Mouse (Mus musculus) liver, embryonic 13.5 days (tissue): ENCODE data around the gene Cd248. TPM values are rescaled to one million over a fixed set of nuclear protein-coding genes. Genes with fewer than 3 reads are reported as not detected.
A peak's percentile ranks its signal among the peaks of the same experiment; 100 is the strongest.

Experiments used
- ATAC-seq: fragments of 200-750 bp; cut with Nextera tagmentation; 2 replicates; pipeline ENCODE4 v1.8.0; 2017; ENCODE audit warnings: low read depth, mild to moderate bottlenecking, moderate number of reproducible peaks, moderate library complexity
- DNase-seq: peaks from one replicate; pipeline ENCODE4 v3.0.0; 2022
- H3K27ac ChIP-seq: fragments of 300-500 bp; sonication (generic); 2 replicates; pipeline ENCODE4 v1.5.1; 2015; ENCODE audit warnings: moderate library complexity, mild to moderate bottlenecking, inconsistent platforms
- H3K27me3 ChIP-seq: fragments of 300-500 bp; sonication (generic); 2 replicates; pipeline ENCODE4 v1.6.1; 2015; ENCODE audit warnings: mild to moderate bottlenecking, inconsistent platforms
- H3K36me3 ChIP-seq: fragments of 300-500 bp; sonication (generic); 2 replicates; pipeline ENCODE4 v1.6.1; 2015; ENCODE audit warnings: mild to moderate bottlenecking, inconsistent platforms
- H3K4me1 ChIP-seq: fragments of 300-500 bp; sonication (generic); replicated peaks from 2 replicates; pipeline ENCODE4 v1.6.1; 2015; ENCODE audit warnings: inconsistent platforms
- H3K4me2 ChIP-seq: fragments of 300-500 bp; sonication (generic); 2 replicates; pipeline ENCODE4 v1.6.1; 2015; ENCODE audit warnings: inconsistent platforms, mild to moderate bottlenecking, moderate library complexity
- H3K4me3 ChIP-seq: fragments of 300-500 bp; sonication (generic); replicated peaks from 2 replicates; pipeline ENCODE4 v1.5.1; 2015; ENCODE audit warnings: mild to moderate bottlenecking, inconsistent platforms
- H3K9ac ChIP-seq: fragments of 300-500 bp; sonication (generic); 2 replicates; pipeline ENCODE4 v1.6.1; 2015; ENCODE audit warnings: mild to moderate bottlenecking, inconsistent platforms
- H3K9me3 ChIP-seq: fragments of 300-500 bp; sonication (generic); replicated peaks from 2 replicates; pipeline ENCODE4 v1.6.1; 2016; ENCODE audit warnings: inconsistent platforms
- WGBS: fragments of 180-500 bp; shearing (Covaris S2); methylation state at CpG from one replicate; pipeline ENCODE4 v1.1.7; 2015; ENCODE audit not compliant: insufficient replicate concordance; 5-methylcytosine and 5-hydroxymethylcytosine counted together
- polyA plus RNA-seq: library from polyadenylated mRNA; unstranded; fragments of >200 nt; fragmentation: Nextera tagmentation; extraction: Ambion mirVana; gene quantifications from 2 replicates; pipeline ENCODE4 v1.2.1, GENCODE M21; 2015

Gene Cd248
- polyA plus RNA-seq, 1 experiment from 2014 or later: 3.1 TPM

GRCm38 (mm10) chr19:5053909-5054308, 14.0 kb upstream of the Cd248 start:
- Histone ChIP-seq H3K36me3 (peaks cover 7% of the 10 kb centered on the region), H3K4me3 (no peak overlapping the region), H3K9me3 (no peaks in the 10 kb centered on the region), H3K9ac (no peak overlapping the region), H3K27ac (no peak overlapping the region), H3K4me2 (no peak overlapping the region), H3K4me1 (peaks cover 33% of the 10 kb centered on the region), H3K27me3 (peaks cover 53% of the 10 kb centered on the region)
- 29% methylated on average over 9 of the region's 9 CpGs for WGBS
- peak; percentile 52 for DNase-seq
- 0 out of 2 replicates have a peak, but pooled peaks have one; percentile 22 for ATAC-seq

GRCm38 (mm10) chr19:5056251-5056650, 11.6 kb upstream of the Cd248 start:
- Histone ChIP-seq H3K4me2 (no peak overlapping the region), H3K4me1 (peaks cover 48% of the 10 kb centered on the region), H3K4me3 (no peak overlapping the region), H3K9ac (no peak overlapping the region), H3K9me3 (no peaks in the 10 kb centered on the region), H3K36me3 (no peaks in the 10 kb centered on the region), H3K27ac (no peak overlapping the region), H3K27me3 (peaks cover 43% of the 10 kb centered on the region)
- no peak for ATAC-seq
- WGBS: 13% methylated on average over 6 of the region's 6 CpGs
- DNase-seq: no peak

GRCm38 (mm10) chr19:5057876-5058775, 9.8 kb upstream of the Cd248 start:
- no peak overlapping the region for H3K4me2 ChIP-seq
- H3K27me3 ChIP-seq: peaks cover 24% of the 10 kb centered on the region
- peaks cover 50% of the 10 kb centered on the region for H3K4me1 ChIP-seq
- no peaks in the 10 kb centered on the region for H3K9me3 ChIP-seq
- DNase-seq (no peak), ATAC-seq (no peak)
- WGBS: 27% methylated on average over 16 of the region's 16 CpGs
- no peak overlapping the region for H3K4me3 ChIP-seq
- H3K36me3 ChIP-seq: no peaks in the 10 kb centered on the region
- no peak overlapping the region for H3K9ac ChIP-seq
- H3K27ac ChIP-seq: 0 out of 2 replicates have a peak overlapping the region, but pooled peaks have one; percentile 12

GRCm38 (mm10) chr19:5058801-5059771, 8.8 kb upstream of the Cd248 start:
- 16% methylated on average over 10 of the region's 10 CpGs for WGBS
- Histone ChIP-seq H3K4me1 (peaks cover 50% of the 10 kb centered on the region), H3K4me3 (no peak overlapping the region), H3K27me3 (peaks cover 16% of the 10 kb centered on the region), H3K4me2 (no peak overlapping the region), H3K9ac (no peak overlapping the region), H3K27ac (peak overlapping the region; percentile 29; the same call in 1 of the 2 replicates), H3K9me3 (no peaks in the 10 kb centered on the region), H3K36me3 (no peaks in the 10 kb centered on the region)
- no peak for DNase-seq
- peak; percentile 57 for ATAC-seq

- H3K27me3 ChIP-seq: peaks cover 4% of the 10 kb centered on the region
- 37% methylated on average over 5 of the region's 5 CpGs for WGBS
- H3K9ac ChIP-seq: no peak overlapping the region; the same call in 1 of the 2 replicates
- H3K9me3 ChIP-seq: no peaks in the 10 kb centered on the region
- H3K4me2 ChIP-seq: no peak overlapping the region
- no peak overlapping the region for H3K27ac ChIP-seq
- ATAC-seq (no peak), DNase-seq (no peak)
- no peaks in the 10 kb centered on the region for H3K36me3 ChIP-seq
- H3K4me3 ChIP-seq: no peak overlapping the region
- peaks cover 59% of the 10 kb centered on the region for H3K4me1 ChIP-seq
These were observed 7.2 kb upstream of the Cd248 start for GRCm38 (mm10) chr19:5060365-5061330.

GRCm38 (mm10) chr19:5062041-5062440, 5.8 kb upstream of the Cd248 start:
- DNase-seq (no peak), ATAC-seq (no peak)
- Histone ChIP-seq H3K4me3 (no peak overlapping the region), H3K36me3 (no peaks in the 10 kb centered on the region), H3K4me2 (no peak overlapping the region), H3K27me3 (peaks cover 5% of the 10 kb centered on the region), H3K27ac (no peak overlapping the region), H3K4me1 (peaks cover 57% of the 10 kb centered on the region), H3K9me3 (no peaks in the 10 kb centered on the region), H3K9ac (no peak overlapping the region)
- WGBS: 56% methylated on average over 5 of the region's 5 CpGs

- H3K27ac ChIP-seq: no peak overlapping the region
- H3K4me3 ChIP-seq: no peak overlapping the region
- peaks cover 59% of the 10 kb centered on the region for H3K4me1 ChIP-seq
- 75% methylated on average over 6 of the region's 6 CpGs for WGBS
- ATAC-seq (no peak), DNase-seq (no peak)
- H3K9ac ChIP-seq: no peak overlapping the region
- no peaks in the 10 kb centered on the region for H3K9me3 ChIP-seq
- H3K27me3 ChIP-seq: peaks cover 9% of the 10 kb centered on the region
- no peak overlapping the region for H3K4me2 ChIP-seq
- H3K36me3 ChIP-seq: no peaks in the 10 kb centered on the region
These were observed 5.4 kb upstream of the Cd248 start for GRCm38 (mm10) chr19:5062446-5062845.

GRCm38 (mm10) chr19:5065104-5065503, 2.8 kb upstream of the Cd248 start:
- ATAC-seq: no peak
- no peak overlapping the region for H3K4me2 ChIP-seq
- DNase-seq: no peak
- H3K4me3 ChIP-seq: no peak overlapping the region
- no peak overlapping the region for H3K27ac ChIP-seq
- WGBS: 55% methylated on average over 7 of the region's 7 CpGs
- no peaks in the 10 kb centered on the region for H3K36me3 ChIP-seq
- peaks cover 55% of the 10 kb centered on the region for H3K4me1 ChIP-seq
- peaks cover 35% of the 10 kb centered on the region for H3K27me3 ChIP-seq
- no peak overlapping the region for H3K9ac ChIP-seq
- H3K9me3 ChIP-seq: no peaks in the 10 kb centered on the region

- Histone ChIP-seq H3K9me3 (no peaks in the 10 kb centered on the region), H3K4me1 (peaks cover 63% of the 10 kb centered on the region), H3K36me3 (no peaks in the 10 kb centered on the region), H3K9ac (peak overlapping the region; percentile 74), H3K27ac (peak overlapping the region; percentile 87), H3K27me3 (peaks cover 50% of the 10 kb centered on the region), H3K4me2 (peak overlapping the region; percentile 85), H3K4me3 (peak overlapping the region; percentile 57)
- WGBS: 3% methylated on average over 15 of the region's 15 CpGs
- ATAC-seq (peak; percentile 88), DNase-seq (peak; percentile 68)
These were observed 658 bp upstream of the Cd248 start for GRCm38 (mm10) chr19:5067040-5067799.
